Mouse (Mus musculus): ENCODE results near the gene Speer4d.
"Not testable (repeated sequence)": the region's sequence is repeated elsewhere in the genome, so short reads cannot be mapped to it uniquely, and the experiment has no call there.

Gene Speer4d

DNA sequence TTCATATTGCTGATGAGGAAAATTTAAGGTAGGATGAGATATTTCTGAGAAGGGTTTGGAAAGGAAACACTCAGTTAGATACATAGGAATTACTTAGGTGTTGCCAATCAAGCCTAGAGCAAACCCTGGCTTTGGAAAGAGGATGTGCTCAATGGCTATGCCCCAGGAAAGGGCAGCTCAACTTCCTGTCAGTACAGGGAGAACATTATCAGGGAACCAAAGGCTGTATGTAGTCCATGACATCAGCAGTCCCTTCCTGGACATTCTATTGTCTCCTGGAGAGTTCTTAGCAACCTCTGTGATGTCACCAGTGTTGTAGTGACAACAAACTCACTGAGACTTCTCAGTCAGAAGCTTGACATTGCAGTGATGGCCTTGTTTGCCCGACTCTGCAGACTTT lies at the start of gene Speer4d:
Gene Speer4d (plus strand): TSS at position 301 of the 400 bp plus-strand sequence.
- DNase-seq (ENCODE audit: low spot score): not testable (repeated sequence)

DNA sequence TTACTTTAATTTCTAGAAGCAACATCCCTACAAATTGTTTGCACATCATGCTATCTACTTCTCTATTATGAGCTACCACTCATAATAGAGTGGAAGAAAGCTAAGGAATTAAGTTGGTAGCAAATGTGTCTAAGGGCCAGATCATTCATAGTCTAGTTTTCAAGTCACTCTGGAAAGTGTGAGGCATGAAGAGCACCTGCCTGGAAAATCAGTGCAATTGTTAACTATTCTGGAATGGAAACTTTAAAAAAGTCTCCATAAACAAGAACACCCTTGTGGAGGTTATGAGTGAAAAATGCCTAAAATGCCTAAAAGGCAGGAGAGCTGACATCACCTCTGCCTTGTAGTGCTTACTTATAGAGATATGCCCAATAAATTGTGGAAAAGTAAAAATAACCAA lies 45.1 kb upstream of the Speer4d start:
- DNase-seq (ENCODE audit: low spot score): not testable (repeated sequence)

DNA sequence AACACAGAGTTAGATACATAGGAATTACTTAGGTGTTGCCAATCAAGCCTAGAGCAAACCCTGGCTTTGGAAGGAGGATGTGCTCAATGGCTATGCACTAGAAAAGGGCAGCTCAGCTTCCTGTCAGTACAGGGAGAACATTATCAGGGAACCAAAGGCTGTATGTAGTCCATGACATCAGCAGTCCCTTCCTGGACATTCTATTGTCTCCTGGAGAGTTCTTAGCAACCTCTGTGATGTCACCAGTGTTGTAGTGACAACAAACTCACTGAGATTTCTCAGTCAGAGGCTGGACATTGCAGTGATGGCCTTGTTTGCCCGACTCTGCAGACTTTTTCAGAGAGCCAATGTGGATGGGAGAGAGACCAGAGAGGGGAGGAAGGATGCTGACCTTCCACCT lies 41.8 kb upstream of the Speer4d start, which contains the start of gene Gm21083:
Gene Gm21083 (plus strand): TSS at position 301 of the 400 bp plus-strand sequence.
- not testable (repeated sequence) for DNase-seq (ENCODE audit: low spot score)

- DNase-seq (ENCODE audit: low spot score): not testable (repeated sequence)
Observed at GRCm38 (mm10) chr5:15586351-15586750, 32.5 kb upstream of the Speer4d start.

GRCm38 (mm10) chr5:15588291-15588690 lies 30.6 kb upstream of the Speer4d start:
- DNase-seq (ENCODE audit: low spot score): not testable (repeated sequence)

- not testable (repeated sequence) for DNase-seq (ENCODE audit: low spot score)
Observed at GRCm38 (mm10) chr5:15590635-15591034, 28.2 kb upstream of the Speer4d start.

DNA sequence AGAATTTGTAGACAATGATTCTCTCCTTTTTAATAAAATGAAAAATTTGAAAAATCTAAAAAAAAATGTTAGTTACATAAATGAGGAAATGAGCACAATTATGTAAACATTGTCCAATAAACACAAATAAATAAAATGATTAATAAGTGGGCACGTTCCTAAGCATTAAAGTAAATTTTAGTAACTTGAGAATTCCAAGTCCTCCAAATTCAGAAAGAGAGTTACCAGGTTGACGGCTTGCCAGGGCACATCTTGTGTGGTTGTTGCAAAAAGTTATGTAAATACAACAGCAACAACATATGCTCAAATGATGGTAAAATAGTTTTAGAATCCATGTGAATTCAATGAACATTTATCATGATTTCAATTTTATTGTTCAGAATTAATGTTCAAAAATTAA lies 27.3 kb upstream of the Speer4d start:
- not testable (repeated sequence) for DNase-seq (ENCODE audit: low spot score)

DNA sequence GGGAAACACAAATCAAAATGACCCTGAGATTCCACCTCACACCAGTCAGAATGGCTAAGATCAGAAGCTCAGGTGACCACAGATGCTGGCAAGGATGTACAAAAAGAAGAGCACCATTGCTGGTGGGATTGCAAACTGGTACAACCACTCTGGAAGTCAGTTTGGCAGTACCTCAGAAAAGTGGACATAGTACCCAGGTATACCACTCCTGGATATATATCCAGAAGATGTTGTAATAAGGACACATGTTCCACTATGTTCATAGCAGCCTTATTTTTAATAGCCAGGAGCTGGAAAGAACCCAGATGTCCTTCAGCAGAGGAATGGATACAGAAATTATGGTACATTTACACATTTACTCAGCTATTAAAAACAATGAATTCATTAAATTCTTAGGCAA lies 20.0 kb upstream of the Speer4d start:
- not testable (repeated sequence) for DNase-seq (ENCODE audit: low spot score)

- not testable (repeated sequence) for DNase-seq (ENCODE audit: low spot score)
Observed at GRCm38 (mm10) chr5:15600342-15600741, 18.5 kb upstream of the Speer4d start.

DNA sequence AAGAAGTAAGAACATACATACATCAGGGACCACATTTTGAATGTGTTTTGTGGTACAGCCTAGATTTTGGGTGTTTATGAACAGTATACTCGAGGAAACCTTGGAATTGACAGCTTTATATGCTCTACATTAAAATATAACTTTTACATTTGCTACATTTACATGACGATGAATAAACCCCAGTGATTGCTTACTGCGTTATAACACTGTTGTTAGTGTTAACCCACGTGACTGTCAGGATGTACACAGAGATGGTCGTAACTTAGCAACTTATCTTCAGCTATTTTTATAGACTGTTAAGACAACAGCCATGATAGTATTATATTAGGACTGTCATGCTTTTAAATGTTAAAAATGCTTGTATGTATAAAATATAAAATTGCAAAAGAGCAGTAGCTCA lies 17.4 kb upstream of the Speer4d start:
- not testable (repeated sequence) for DNase-seq (ENCODE audit: low spot score)

DNA sequence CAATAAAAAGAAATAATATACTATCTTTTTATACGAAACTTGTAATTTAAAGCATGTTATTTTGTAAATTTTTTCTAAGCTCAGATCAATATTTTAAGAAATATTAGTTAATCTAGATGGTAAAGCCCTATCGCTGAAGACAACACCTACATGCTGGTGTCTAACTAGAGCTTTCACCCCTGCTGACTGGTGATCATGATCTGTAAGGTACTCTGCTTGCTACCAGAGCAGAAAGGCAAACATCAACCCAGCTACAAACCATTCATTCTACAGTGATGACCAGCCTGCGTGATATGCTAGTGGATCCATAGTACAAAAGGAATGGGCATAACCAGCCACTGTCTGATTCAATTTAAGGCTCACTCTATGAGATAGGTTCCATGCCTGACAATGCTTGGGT lies 16.9 kb upstream of the Speer4d start:
- not testable (repeated sequence) for DNase-seq (ENCODE audit: low spot score)

- not testable (repeated sequence) for DNase-seq (ENCODE audit: low spot score)
Observed at GRCm38 (mm10) chr5:15602424-15602947, 16.4 kb upstream of the Speer4d start.

GRCm38 (mm10) chr5:15603008-15603407 lies 15.9 kb upstream of the Speer4d start:
- not testable (repeated sequence) for DNase-seq (ENCODE audit: low spot score)

GRCm38 (mm10) chr5:15603585-15603984 lies 15.3 kb upstream of the Speer4d start:
- DNase-seq (ENCODE audit: low spot score): not testable (repeated sequence)

- not testable (repeated sequence) for DNase-seq (ENCODE audit: low spot score)
Observed at GRCm38 (mm10) chr5:15606677-15607076, 12.2 kb upstream of the Speer4d start.

- DNase-seq (ENCODE audit: low spot score): not testable (repeated sequence)
Observed at GRCm38 (mm10) chr5:15610695-15611094, 8.2 kb upstream of the Speer4d start.

GRCm38 (mm10) chr5:15616195-15616594 lies 2.7 kb upstream of the Speer4d start:
- not testable (repeated sequence) for DNase-seq (ENCODE audit: low spot score)

GRCm38 (mm10) chr5:15628136-15628535 lies 9.3 kb downstream of the Speer4d start:
- DNase-seq (ENCODE audit: low spot score): not testable (repeated sequence)

DNA sequence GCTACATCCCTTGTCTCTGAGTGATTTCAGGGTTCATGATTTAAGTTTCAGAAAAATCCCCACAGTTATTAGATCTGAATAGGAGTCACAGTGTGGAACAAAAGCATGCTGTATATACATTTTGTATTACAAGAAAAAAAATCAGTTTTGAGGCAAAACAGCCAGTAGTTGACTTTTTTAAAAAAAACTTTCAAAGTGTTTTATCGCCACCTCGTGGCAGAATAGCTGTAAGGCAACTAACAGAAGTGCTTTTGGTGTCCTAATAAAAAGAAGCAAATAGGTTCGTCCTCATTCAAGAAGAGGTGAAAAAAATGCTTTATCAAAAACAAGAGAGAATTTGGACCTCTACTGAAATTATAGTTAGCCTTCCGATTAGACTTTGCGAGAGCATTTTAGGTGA lies 11.2 kb downstream of the Speer4d start:
- DNase-seq (ENCODE audit: low spot score): not testable (repeated sequence)

- DNase-seq (ENCODE audit: low spot score): not testable (repeated sequence)
Observed at GRCm38 (mm10) chr5:15637637-15638036, 18.8 kb downstream of the Speer4d start.

GRCm38 (mm10) chr5:15645707-15646106 lies 26.8 kb downstream of the Speer4d start:
- not testable (repeated sequence) for DNase-seq (ENCODE audit: low spot score)

DNA sequence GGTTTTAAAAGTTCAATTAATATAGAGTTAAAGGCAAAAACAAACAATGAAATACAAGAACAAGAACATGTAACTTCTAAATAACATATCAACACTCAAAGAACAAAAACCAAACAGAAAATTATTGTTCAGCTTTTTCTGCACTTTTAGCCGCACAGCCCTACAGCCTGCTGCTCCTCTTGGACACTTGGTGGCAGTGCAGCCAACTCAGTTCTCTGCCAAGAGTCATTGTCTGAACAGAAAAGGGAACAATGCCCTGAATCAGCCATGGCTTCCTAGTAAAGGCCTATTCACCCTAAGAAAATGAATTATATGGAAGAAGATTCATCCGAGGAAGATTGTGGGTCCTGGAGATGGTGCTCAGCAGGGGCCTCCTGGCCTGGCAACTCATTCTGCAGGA lies 33.5 kb downstream of the Speer4d start:
- DNase-seq (ENCODE audit: low spot score): not testable (repeated sequence)

GRCm38 (mm10) chr5:15656959-15657358 lies 38.1 kb downstream of the Speer4d start, which contains the start of gene 4930572O03Rik:
Gene 4930572O03Rik, minus strand, starts transcription at chr5:15657059.
- DNase-seq (ENCODE audit: low spot score): not testable (repeated sequence)

GRCm38 (mm10) chr5:15663847-15664246 lies 45.0 kb downstream of the Speer4d start:
- not testable (repeated sequence) for DNase-seq (ENCODE audit: low spot score)

Data from layer of hippocampus, adult 9-10 months (tissue).